Mouse (Mus musculus) kidney, postnatal 25 days (tissue): ENCODE results near the gene Ralgps1.
A peak's percentile ranks its signal among the peaks of the same experiment; 100 is the strongest.

Experiments
- DNase-seq, 2 experiments: peaks; one replicate each; pipeline ENCODE4 v3.0.0; 2021; ENCODE audit warnings: mixed read lengths in 2 of 2

The Ralgps1 gene

DNA sequence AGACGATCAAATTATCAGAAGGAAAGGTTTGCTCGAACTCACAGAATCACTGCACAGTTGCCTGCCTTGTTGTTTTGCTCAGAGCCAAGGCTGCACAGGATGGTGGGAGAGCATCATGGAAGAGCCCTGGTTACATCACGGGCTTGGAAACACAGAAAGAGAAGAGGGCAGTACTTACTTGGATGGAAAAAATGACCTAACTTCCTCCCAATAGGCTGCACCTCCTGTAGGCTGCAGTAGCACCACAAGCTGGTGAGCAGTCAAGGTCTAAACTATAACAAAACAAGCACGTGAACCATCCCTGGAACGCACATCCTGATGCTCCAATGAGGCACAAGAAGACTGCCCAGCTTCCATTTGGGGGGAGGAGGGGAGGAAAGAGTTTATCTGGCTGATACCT lies 163.2 kb downstream of the Ralgps1 start:
- DNase-seq: no peak

DNA sequence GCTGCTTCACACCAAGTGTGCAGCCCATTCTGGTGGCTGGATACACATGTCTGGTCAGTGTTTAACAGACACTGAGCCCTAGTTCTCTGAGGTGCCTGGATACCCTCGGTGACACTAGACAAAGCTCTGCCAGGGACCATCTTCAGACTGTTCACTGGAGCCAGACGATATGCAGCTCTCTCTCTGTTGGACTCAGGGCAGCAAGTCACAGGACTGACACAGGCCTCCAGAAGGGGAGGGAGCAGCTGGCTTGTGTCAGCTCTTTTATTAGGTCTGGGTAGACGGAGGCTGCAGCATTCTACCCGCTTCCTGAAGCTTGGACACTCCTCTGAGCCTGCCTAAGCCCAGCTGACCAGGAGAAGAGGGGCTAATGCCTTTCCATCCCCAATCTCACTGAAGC lies 164.2 kb downstream of the Ralgps1 start:
- DNase-seq: peak; percentile 72 to 87

DNA sequence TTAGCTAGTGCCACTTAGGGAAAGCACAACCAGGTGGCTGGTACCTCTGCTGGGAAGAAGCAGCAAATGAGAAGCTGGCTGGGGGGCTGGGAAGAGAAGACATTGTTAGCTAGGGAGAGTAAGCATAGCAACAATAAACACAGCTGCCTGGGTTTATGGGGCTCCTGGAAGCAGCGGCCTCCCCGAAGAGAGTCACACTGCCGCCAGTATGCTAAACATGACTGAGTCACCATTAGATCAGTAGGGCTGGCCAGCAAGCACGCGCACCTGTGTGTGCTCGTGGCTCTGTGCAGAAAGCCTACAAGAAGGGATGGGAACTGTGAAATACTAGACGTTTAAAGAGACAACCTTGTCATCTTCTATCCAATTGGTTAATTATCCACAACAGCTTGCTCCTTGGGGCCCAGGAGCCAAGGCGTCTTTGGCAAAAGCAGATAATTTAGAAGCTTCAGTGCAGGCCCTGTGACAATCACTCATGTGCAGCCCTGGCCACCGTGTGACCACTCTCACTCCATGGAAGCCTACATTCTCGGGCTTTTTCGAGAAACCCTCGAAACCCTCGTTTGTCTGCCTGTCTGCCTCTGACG lies 165.3 kb downstream of the Ralgps1 start:
- DNase-seq: peak in 1 of 2 experiments; percentile 53

DNA sequence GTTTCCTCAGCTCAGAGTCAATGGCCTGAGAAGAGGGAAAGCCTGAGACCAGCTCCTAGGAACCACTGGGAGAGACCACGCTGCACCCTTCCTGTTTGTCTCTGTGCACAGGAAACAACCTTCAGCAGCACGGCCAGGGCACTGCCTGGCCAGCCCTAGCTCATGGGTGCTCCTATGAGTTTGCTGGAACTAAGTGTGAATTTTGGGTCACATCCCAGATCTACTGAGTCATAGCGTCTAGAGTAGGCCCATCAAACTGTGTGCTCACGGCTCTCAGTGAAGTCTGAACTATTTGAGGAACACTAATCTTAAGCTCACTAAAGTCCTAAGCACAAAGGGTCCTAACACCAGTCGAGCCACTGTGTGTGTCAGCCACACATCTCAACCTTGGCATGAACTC lies 166.3 kb downstream of the Ralgps1 start:
- no peak for DNase-seq

DNA sequence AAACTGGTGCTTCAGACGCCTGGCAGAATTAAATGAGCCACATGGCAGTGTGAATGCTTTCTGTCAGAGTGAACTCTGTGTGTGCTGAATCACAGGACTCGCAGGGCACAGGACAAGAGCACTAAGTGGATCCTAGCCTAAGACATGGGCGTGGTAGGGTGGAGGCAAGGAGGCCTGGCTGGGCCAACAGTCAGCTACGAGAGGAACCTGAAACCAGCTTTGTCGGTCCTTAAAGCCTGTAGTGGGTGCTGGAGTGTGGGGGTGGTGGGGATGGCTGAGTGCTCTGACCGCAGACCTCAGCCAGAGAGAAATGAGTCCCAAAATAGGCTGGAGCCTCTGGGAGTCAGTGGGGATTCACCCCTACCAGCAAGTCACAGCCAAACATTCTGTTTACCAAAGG lies 168.0 kb downstream of the Ralgps1 start:
- no peak for DNase-seq

DNA sequence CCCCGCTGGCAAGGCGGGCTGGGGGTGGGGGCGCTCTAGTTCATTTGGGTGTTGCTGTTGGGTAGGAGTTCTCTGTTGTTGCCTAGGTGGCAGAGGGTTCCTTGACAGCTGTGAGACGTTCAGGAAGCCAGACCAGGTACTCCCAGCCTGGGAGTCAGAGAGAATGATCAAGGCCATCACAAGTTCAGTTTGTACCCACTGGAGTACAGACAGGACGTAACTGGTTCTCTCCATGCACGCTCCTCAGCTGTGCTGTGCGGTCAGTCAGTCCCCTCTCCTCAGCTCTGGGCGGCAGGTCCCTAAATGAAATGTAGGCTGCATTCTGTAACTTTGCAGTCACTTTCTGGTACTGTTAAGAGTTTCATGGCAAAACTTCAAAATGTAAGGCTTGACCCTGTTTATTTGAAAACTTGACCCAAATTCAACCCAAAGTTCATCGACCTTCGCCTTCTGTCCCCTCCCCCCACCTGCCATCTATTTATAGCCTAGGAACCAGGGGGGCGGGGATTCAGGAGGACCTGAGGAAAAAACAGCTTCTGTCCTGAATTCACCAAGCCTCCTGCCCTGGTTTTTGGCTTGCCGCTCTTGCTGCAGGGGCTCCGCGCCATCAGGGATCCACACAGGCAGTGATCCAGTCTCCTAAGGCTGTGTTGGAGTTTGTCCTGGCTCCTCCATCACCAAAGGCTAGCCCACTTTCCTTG lies 170.8 kb downstream of the Ralgps1 start:
- peak; percentile 81 to 82 for DNase-seq

DNA sequence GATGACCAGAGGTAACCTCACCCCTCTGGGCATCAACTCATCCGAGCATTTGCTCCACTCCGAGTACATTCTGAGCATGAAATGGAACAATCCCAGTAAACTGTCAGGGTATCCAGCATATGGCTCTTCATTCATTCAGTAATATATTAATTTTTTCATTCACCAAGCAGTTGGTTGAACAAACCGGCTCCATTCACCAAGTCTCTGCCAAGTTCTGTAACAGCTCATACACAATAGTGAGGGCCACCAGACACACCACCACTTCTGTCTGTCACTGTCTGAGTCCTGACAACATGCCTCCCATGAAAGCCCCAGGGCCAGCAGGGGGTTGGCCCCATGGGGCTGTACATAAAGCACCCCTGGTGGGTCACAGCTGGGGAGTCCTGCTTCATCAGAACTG lies 181.3 kb downstream of the Ralgps1 start:
- DNase-seq: no peak

DNA sequence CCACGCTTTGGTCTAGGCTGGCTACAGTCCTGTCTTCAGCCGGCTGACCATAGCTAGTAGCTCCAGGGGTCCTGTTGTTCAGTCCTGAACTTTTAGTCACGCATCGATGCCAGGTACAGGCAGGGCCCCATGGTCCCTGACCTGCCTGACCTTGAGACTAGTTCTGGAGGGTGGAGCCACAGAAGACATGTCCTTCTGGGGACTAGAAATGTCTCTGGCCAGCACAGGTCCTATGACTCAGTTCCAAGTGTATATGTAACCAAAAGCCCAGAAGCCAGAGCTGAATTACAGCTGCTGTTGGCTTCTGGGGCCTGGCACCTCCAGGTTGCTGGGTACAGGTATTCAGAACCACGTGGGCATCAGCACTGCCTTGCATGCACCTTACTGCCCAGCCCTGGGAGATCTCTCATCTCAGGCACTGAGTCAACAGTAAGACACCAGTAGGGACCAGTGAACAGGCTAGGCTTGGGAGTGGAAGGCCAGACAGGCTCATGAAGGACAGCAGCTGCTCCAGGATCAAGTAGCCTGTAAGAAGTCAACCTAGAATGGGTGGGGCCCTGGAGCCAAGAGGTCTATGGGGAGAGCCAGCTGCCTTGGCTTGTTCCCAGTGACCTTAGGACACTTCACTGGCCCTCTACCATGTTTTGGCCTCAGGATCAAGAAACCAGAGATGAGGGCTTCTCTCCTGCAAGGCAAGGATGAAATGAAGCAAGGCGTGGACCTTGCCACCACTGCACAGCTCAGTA lies 182.2 kb downstream of the Ralgps1 start:
- peak; percentile 42 to 87 for DNase-seq

DNA sequence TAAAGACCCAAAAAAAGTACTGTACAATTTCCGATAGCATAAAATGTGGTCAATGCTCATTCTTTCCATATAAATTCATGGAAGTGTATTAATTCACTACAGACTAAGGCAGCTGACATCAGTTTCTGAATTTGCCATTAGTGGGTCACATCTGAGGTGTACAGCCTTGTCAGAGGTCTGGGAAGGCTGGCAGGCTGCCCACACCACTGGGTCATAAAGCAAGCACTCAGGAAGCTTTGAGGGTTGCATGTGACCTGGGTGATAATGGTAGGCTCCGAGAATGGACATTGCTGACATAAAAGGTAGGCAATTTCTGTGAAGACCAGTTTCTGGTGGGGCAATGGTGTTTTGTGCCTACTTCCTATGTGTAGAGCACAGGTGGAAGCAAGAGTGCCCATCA lies 183.4 kb downstream of the Ralgps1 start:
- peak; percentile 70 to 80 for DNase-seq

DNA sequence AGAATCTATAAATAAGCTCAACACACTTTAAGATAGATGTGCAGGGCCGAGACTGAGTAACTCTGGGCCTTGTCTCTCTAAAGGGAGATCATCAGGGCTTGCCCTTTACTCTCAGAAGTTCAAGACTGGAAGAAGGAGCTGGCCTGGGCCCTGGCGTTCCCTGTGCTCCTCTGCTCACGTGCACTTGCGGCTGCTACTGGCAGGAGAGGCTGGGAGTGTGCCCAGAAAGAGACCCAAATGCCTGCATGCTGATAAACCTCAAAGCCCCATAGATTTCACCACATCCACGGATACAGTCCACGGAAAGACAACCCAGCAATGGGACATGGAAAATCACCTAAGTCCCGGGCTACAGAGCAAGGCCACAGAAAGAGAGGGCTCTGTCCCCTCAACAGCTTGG lies 184.8 kb downstream of the Ralgps1 start:
- DNase-seq: peak; percentile 34 to 70

DNA sequence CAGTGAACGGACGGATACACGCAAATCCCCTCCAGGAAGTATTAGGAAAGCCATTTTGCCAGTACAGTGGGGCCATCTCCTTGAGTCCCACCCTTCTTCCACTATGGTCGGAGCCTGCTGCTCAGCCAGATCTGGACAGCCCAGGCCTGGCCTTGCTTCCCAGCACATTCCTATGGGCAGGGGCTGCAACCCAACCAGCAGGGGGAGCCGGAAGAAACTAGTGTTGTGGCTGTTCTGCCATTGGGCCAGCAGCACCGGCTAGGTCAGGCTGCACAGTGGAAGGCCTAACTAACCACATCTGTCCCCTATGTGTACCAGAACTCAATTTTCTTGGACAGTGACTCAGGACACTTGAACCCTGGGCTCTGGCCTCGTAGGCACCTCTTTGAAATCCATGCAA lies 186.0 kb downstream of the Ralgps1 start:
- DNase-seq: peak; percentile 79 to 81

DNA sequence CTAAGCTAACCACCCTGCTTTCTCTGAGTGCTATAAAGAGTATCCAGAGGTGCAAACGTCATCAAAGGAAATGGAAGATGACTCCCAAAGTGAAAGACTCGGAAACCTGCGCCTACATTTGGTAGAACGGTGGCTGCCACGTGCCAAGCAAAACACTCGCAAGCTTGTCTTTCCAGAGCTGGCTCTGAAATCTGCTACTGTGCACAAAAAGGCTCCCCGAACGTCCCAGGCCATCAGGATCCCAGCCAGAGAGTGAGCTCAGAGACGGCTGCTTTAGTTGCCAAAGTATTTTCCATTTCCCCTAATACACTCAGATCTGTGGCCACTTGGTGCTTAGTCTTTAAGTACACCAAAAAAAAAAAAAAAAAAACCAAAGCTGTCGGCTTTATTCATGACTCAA lies 186.6 kb downstream of the Ralgps1 start:
- peak in 1 of 2 experiments; percentile 61 for DNase-seq

DNA sequence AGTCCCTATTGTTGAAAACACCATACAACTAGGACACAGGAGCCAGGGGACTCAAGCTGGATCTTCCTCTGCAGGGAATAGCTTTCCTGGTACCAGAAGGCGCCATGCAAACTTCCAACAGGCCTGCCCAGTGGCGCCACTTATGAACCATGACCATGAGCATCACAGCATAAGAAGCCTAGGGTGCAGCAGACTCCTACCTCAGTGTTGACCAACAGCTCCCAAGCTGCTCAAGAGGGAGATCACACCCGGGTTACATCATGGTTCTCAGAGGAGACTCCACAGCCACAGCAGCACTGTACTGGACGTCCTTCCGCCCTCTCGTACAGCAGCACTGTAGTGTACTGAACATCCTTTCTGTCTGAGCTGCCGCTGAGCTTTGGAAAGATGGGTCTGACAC lies 188.0 kb downstream of the Ralgps1 start:
- no peak for DNase-seq

DNA sequence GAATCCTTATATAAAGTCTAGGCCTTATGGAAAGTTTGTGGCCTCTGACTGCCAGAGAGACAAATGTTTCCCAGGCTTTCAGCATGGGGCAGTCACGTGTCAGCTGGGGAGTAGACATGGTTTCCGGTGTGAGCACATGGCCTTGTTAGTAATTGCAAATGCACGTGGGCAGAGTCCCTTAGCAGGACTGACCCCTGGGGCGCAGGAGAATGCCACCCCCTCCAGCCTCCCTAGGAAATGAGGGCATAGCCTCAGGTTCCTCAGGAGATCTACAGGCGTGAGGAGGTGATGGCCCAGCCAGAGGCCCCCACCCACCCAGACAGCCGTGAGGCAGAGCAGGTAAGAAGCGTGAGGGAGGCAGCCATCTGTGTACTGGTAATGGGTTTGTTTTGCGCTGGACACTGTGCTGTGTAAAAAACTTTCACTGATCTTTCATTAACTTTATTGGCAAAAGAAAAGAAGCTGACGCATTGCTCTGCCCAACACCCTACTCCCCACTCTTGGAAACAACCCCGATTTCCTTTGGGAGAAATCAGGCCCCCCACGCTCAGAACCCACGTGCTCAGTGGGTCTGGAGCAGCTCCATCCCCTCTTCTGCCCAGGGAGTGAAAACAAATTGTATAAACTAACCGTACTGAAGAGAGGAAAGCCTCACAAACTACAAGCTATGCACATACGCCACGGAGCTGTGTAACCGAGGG lies 191.2 kb downstream of the Ralgps1 start:
- DNase-seq: peak; percentile 80 to 93

DNA sequence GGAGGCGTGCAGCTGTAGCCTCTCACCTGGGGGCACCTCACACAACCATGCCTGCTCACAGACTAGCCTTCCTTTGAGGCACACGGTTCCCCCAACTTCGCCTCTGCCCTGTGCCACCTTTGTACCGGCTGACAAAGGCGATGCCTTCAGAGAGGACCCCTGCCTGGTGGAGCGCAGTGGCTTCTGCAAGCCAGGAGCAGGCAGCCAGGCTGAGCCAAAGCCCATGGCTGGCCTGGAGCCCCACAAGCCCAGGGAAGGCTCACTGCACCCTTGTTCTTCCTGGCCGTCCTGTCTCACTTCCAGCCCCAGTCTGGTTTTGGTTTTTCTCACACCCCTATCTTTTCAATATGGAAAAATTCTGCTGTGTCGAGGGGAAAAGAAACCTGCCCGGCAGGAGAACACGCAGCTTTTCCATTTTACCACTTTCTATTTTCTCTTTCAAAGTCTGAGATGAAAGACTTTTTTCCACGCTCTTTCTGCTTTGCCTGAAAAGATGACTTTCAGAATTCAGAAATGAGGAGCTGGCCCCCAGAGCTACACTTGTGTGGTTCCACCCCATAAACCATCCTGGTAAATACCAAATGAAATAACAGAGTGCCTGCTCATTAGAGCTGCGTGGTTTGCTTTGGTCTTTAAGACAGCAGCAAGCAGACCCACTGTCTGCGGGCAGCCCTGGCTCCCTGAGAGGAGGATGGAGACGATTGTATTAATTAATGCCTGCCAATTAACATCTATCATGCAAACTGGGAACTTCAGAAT lies 191.9 kb downstream of the Ralgps1 start:
- DNase-seq: no peak

DNA sequence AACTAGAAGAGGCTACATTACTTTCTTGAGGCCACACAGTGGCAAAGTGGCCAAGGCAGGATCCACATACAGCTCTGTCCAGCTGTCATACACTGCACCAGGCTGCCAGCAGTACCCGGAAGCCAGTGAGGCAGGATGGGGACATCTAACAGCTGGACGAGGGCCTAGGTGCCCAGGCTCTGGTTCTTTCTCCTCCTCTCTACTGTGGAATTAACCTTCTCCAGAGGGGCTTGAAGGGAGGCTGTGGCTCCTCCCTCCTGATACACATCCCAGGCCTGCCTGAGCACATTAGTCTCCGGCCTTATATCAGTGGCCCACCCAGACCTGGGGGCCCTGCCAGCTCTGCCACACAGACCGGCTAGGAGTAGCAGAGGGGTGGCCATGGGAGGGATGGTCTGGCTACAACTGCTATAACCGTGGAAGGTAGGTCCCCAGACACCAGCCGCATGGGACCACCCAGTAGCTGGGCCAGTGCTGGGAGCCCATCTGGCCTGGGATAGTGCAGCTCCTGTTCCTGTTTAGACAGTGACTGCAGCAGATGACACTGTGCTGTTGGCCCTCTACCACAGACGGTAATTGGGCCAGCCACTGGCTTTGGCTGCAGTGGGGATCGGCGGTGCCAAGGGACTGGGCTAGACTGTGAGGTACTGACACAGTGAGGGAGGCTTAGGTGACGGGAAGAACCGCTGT lies 192.9 kb downstream of the Ralgps1 start:
- DNase-seq: no peak

DNA sequence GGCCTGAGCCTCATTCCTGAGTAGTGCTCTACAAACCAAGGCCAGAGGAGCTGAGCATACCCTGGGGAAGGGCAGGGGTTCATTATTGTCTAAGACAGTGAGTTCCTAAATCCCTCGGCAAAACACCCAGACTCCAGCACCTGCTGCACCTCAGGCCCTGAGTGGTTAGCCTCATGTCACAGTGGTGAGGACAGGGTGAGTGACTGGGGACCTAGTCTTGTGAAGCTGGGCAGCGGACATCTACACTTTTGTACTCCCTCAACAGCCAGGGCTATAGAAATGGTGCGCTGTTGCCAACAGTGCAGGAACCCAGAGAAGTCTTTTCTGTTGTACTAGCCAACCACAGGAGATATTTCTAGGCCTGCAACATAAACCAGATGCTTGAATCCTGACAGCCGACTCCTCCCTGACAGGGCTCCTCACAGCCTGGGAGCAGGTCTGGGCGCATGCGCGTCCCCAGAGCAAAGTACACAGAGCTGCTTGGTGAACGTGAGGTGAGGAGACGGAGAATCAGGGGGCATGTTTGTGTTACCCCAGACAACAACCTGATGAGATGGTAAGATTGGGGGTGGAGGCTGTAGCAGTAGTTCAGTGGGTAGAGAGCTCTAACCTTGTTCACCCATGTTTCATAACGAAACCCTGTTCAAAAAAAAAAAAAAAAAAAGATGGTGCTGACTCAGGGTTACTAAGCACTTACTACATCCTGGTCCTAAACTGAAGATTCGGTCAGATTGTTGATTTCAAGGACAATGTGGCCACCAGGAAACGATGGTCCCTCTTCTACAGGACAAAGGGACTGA lies 193.6 kb downstream of the Ralgps1 start:
- peak; percentile 69 to 89 for DNase-seq

DNA sequence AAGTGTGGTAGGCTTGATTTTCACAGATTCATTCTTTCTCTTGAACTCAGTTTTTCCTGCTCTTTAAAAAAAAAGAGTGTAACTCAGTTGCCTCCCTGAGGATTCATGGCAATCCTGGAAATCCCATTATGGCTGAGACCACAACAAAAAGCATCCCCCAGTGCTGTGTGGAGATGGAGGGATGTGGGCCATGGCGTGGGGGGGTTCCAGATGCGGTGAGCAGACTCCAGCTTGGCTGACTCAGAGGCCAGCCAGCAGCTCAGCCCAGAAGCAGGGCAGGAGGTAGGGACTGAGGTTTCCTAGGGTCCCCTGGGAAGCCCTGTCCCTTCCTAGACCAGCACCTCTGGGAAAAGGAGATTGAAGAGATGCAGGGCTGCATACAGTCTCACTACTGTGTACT lies 194.4 kb downstream of the Ralgps1 start:
- no peak for DNase-seq

DNA sequence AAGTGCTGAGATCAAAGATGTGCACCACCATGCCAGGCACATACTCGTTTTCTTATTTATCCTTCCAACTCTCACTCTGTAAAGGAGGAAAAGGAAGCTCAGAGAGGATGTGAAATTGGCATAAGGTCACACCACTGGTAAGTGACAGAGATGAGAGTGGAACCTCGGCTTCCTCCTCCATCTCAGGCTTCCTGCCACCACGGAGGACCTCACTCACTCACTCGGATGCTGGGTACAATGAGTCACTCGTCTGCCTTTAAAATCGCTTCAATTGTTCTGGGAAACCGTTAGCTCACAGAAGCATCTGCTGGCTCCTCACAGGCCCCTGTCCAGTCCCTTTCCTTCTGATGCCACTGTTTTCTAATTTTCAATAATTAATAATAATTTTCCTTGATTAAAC lies 194.8 kb downstream of the Ralgps1 start:
- DNase-seq: no peak

DNA sequence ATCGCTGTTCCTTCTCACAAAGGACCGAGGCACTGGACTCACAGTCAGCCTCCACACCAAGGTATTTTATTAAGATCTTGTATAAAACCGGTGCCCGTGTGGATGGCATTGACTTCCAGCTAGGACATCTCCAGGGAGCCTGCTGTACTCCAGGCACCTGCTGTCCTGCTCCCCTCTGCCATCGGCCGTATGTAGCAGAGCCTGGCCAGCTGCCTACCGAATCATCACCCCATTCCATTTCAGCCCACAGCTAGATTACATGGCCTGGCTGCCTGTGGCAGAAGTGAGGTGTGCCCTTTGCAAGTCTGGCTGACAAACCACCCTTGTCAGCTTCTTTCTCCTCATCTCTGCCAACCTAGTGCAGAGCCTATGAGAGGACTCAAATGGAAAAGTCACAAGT lies 197.6 kb downstream of the Ralgps1 start:
- DNase-seq: no peak

DNA sequence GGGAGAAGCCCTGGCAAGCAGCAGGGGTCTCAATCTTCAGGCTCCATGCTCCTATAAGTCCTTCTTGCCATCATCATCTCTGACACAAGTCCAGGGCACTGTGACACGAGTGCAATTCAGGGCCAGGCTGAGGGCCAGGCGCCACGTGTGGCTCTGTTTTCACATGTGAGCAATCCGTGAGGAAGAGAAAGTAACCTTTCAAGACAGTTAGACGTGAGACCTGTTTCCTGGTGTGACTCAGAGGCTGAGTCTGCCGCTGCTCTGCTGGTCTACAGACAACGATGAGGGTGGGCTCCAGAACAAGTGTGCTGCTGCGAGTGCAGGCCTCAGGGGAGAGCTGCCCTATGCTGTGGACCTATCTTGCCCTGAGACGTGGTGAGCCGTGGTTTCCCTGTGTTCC lies 198.2 kb downstream of the Ralgps1 start:
- DNase-seq: no peak
